Mouse (Mus musculus): ENCODE data around the gene Rsbn1l. TPM values are rescaled to one million over a fixed set of nuclear protein-coding genes. Genes with fewer than 3 reads are reported as not detected.

Gene Rsbn1l
- polyA plus RNA-seq, 1 experiment, result 12.9 TPM

GRCm38 (mm10) chr5:20843405-20843804 lies 112.8 kb downstream of the Rsbn1l start:
- H3K4me1 ChIP-seq (ENCODE audit: control insufficient read depth, insufficient read depth, low read length), result no peaks in the 10 kb centered on the region
- DNase-seq, result no peak
- 88% methylated on average over 2 of the region's 3 CpGs for WGBS
- no peak overlapping the region for H3K27ac ChIP-seq (ENCODE audit: insufficient read depth, low read length)
- H3K27me3 ChIP-seq (ENCODE audit: control insufficient read depth, insufficient read depth, low read length), result no peaks in the 10 kb centered on the region
- no peak overlapping the region for H3K4me3 ChIP-seq (replicated peaks; ENCODE audit: insufficient read depth, low read depth, low read length)
- TF ChIP-seq POLR2A (IDR thresholded peaks at IDR 0.05; ENCODE audit: borderline replicate concordance, insufficient read depth, low read length), result no peak
- TF ChIP-seq CTCF (IDR thresholded peaks at IDR 0.05; ENCODE audit: borderline replicate concordance, insufficient read depth, low read depth, low read length), result no peak

Other genes with a start within 250 kb of the Rsbn1l start
- gene Phtf2, start 74.3 kb downstream of the Rsbn1l start, polyA plus RNA-seq (2012; rRNA removed), result 10.2 and 10.8 TPM in 2 replicates
- 44.4 and 50.7 TPM in 2 replicates for gene Tmem60, start 74.2 kb downstream of the Rsbn1l start, polyA plus RNA-seq (2012; rRNA removed)
- 48.5 and 52.1 TPM in 2 replicates for gene Ptpn12, start 99.5 kb upstream of the Rsbn1l start, polyA plus RNA-seq (2012; rRNA removed)
- 13.9 and 15.1 TPM in 2 replicates for gene Gsap, start 229.9 kb upstream of the Rsbn1l start, polyA plus RNA-seq (2012; rRNA removed)